In genomic region chr15:7714641-7715040, GRCm38 (mm10) we compare ENCODE assay signal across 18 mouse cellular contexts.
A peak's percentile ranks its signal among the peaks of the same experiment; 100 is the strongest.
DNase-seq lines count a peak whose midpoint lies in the region; ATAC-seq and TF ChIP-seq lines count a peak whose summit lies in the region.
"Had no signal": no experiment of that assay in that cellular context is flagged by ENCODE, and none has a peak within 500 bp of the region (broad histone marks: within the 10 kb centered on the region; RNA-seq: fewer than 3 reads in every experiment).

No protein-coding gene starts in this region.

- H3K36me3 ChIP-seq in heart, embryonic 12.5 days = no peaks in the 10 kb centered on the region
- H3K36me3 ChIP-seq in lung, postnatal 0 days (ENCODE audit: insufficient read depth, low read length) = no peaks in the 10 kb centered on the region
- H3K36me3 ChIP-seq: embryonic facial prominence, embryonic 12.5 days; forebrain, embryonic 15.5 days; hindbrain, embryonic 13.5 days had no signal

- no peak overlapping the region for H3K27ac ChIP-seq in heart, embryonic 12.5 days (ENCODE audit: poor library complexity, severe bottlenecking)
- H3K27ac ChIP-seq in lung, postnatal 0 days (ENCODE audit: low read length) = no peak overlapping the region
- H3K27ac ChIP-seq: embryonic facial prominence, embryonic 12.5 days; forebrain, embryonic 15.5 days; hindbrain, embryonic 13.5 days; hindbrain, postnatal 0 days had no signal

- DNase-seq in heart, adult 11 months = peak; percentile 55
- no peak for DNase-seq in lung, postnatal 0 days (ENCODE audit: low spot score)
- DNase-seq in lung, postnatal 36 days = no peak
- DNase-seq in NIH3T3 (ENCODE audit: low read depth) = peak; percentile 57
- DNase-seq in kidney, adult 18-20 months = no peak
- DNase-seq in embryo, embryonic 10.5 days (ENCODE audit: low spot score) = no peak
- DNase-seq: adrenal gland, adult 2 months; adrenal gland, postnatal 25 days; cerebellum, adult 2 months; cerebellum, postnatal 14 days; gastrocnemius, postnatal 10 days; heart, postnatal 10 days had no signal

- no peaks in the 10 kb centered on the region for H3K9me3 ChIP-seq in heart, embryonic 12.5 days (replicated peaks)
- H3K9me3 ChIP-seq in lung, postnatal 0 days (ENCODE audit: low read length) = no peaks in the 10 kb centered on the region
- H3K9me3 ChIP-seq: embryonic facial prominence, embryonic 12.5 days; forebrain, embryonic 15.5 days; hindbrain, embryonic 13.5 days had no signal

- ATAC-seq in heart, embryonic 12.5 days (ENCODE audit: insufficient number of reproducible peaks, low FRiP score) = no peak
- peak; percentile 30; the same call in 1 of the 2 replicates for ATAC-seq in lung, postnatal 0 days
- ATAC-seq: activated CD4-positive, CD25-positive, alpha-beta regulatory T cell, adult 4 months; forebrain, embryonic 15.5 days; hindbrain, postnatal 0 days had no signal

- no peak for TF ChIP-seq CTCF in lung, postnatal 0 days (IDR thresholded peaks at IDR 0.05)

- no peaks in the 10 kb centered on the region; the same call in 1 of the 2 replicates for H3K27me3 ChIP-seq in heart, embryonic 12.5 days (replicated peaks)
- no peaks in the 10 kb centered on the region for H3K27me3 ChIP-seq in lung, postnatal 0 days (replicated peaks; ENCODE audit: insufficient read depth, low read length)
- H3K27me3 ChIP-seq: embryonic facial prominence, embryonic 12.5 days; forebrain, embryonic 15.5 days; hindbrain, embryonic 13.5 days had no signal

- no peak overlapping the region for H3K4me2 ChIP-seq in heart, embryonic 12.5 days
- no peak overlapping the region for H3K4me2 ChIP-seq in lung, postnatal 0 days (replicated peaks; ENCODE audit: low read depth, low read length)
- H3K4me2 ChIP-seq: embryonic facial prominence, embryonic 12.5 days; forebrain, embryonic 15.5 days; hindbrain, embryonic 13.5 days had no signal

- H3K9ac ChIP-seq in heart, embryonic 12.5 days = no peak overlapping the region
- H3K9ac ChIP-seq in lung, postnatal 0 days (replicated peaks; ENCODE audit: low read depth) = no peak overlapping the region
- H3K9ac ChIP-seq: embryonic facial prominence, embryonic 12.5 days; forebrain, embryonic 15.5 days; hindbrain, embryonic 13.5 days had no signal

- WGBS in heart, embryonic 12.5 days = 83% methylated on average over 1 of the region's 1 CpGs
- WGBS in lung, postnatal 0 days = 45% methylated on average over 1 of the region's 1 CpGs

- no peak overlapping the region for H3K4me3 ChIP-seq in heart, embryonic 12.5 days
- H3K4me3 ChIP-seq in lung, postnatal 0 days (ENCODE audit: low read depth, low read length) = no peak overlapping the region
- H3K4me3 ChIP-seq: embryonic facial prominence, embryonic 12.5 days; forebrain, embryonic 15.5 days; hindbrain, embryonic 13.5 days had no signal

- H3K4me1 ChIP-seq in heart, embryonic 12.5 days (replicated peaks) = no peaks in the 10 kb centered on the region
- H3K4me1 ChIP-seq in lung, postnatal 0 days (ENCODE audit: insufficient read depth, low read depth, low read length) = no peaks in the 10 kb centered on the region
- H3K4me1 ChIP-seq: embryonic facial prominence, embryonic 12.5 days; forebrain, embryonic 15.5 days; hindbrain, embryonic 13.5 days had no signal

- no peak for TF ChIP-seq EP300 in lung, postnatal 0 days (IDR thresholded peaks at IDR 0.05)

Comparison
In these comparisons a context has a peak if more than half of its experiments do, and no peak if none do; other contexts are left out.
1. DNase-seq: peak in heart, adult 11 months (single experiment) and NIH3T3 (single experiment); none in lung, postnatal 0 days (single experiment), lung, postnatal 36 days (single experiment), kidney, adult 18-20 months (single experiment) and embryo, embryonic 10.5 days (single experiment).